Mouse (Mus musculus): ENCODE measurements around the gene Gpr160.

DNA sequence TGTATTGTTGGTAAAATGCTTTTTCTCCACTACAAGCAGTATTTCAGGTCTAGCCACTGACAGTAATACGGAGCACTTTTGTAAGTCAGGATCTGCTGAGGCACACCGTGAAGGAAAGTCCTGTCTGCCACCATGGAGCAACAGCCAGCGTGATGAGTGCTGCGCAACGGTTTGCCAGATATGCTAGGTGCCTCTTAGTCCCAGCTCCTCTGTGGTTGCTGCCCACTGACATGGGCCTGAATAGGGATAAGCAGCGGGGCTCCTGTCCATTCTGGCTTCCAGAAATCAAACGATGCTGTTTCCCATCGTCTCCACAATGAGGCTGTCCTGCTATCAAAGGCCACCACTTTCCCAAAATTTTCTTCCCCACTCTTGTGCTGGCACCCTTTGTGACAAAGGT lies 33.6 kb upstream of the Gpr160 start:
- TF ChIP-seq FLI1 (IDR thresholded peaks at IDR 0.05; ENCODE audit: low read length), result no peak
- TF ChIP-seq GATA1 (IDR thresholded peaks at IDR 0.05; ENCODE audit: borderline replicate concordance, low read length), result no peak
